In genomic region chr2:92184077-92184921, GRCm38 (mm10) we compare ENCODE assay signal across 7 mouse cellular contexts.
DNase-seq lines count a peak whose midpoint lies in the region; ATAC-seq lines count a peak whose summit lies in the region.

No protein-coding gene starts in this region.

- H3K4me3 ChIP-seq in limb, embryonic 12.5 days (replicated peaks), result peak overlapping the region; percentile 73
- H3K4me3 ChIP-seq in midbrain, embryonic 15.5 days, result peak overlapping the region; percentile 73

- peak overlapping the region; percentile 90 for H3K9ac ChIP-seq in limb, embryonic 12.5 days (replicated peaks)
- peak overlapping the region; percentile 77 for H3K9ac ChIP-seq in midbrain, embryonic 15.5 days

- H3K27me3 ChIP-seq in limb, embryonic 12.5 days, result no peaks in the 10 kb centered on the region
- no peaks in the 10 kb centered on the region for H3K27me3 ChIP-seq in midbrain, embryonic 15.5 days (replicated peaks)

- peak; percentile 26 for ATAC-seq in limb, embryonic 12.5 days (ENCODE audit: insufficient number of reproducible peaks, insufficient read depth, low FRiP score, low TSS enrichment, low read depth)
- ATAC-seq in midbrain, embryonic 15.5 days (replicated peaks), result peak; percentile 48

- H3K36me3 ChIP-seq in limb, embryonic 12.5 days, result no peaks in the 10 kb centered on the region
- no peaks in the 10 kb centered on the region for H3K36me3 ChIP-seq in midbrain, embryonic 15.5 days (replicated peaks)

- peak overlapping the region; percentile 81 for H3K4me2 ChIP-seq in limb, embryonic 12.5 days
- H3K4me2 ChIP-seq in midbrain, embryonic 15.5 days, result peak overlapping the region; percentile 89

- WGBS in limb, embryonic 12.5 days, result 2% methylated on average over 17 of the region's 19 CpGs
- 1% methylated on average over 14 of the region's 19 CpGs for WGBS in midbrain, embryonic 15.5 days

- peak; percentile 47 for DNase-seq in adrenal gland, adult 8-10 months
- peak; percentile 82 for DNase-seq in embryo, embryonic 9.5 days (ENCODE audit: extremely low spot score)
- peak; percentile 23 to 57 for DNase-seq in gastrocnemius, postnatal 4 days (ENCODE audit: low spot score in 2 of 2)
- peak; percentile 69 for DNase-seq in kidney, adult 18-20 months
- DNase-seq in spleen, postnatal 36 days (ENCODE audit: low spot score in 2 of 2), result peak; percentile 36 to 40

- no peaks in the 10 kb centered on the region for H3K9me3 ChIP-seq in limb, embryonic 12.5 days
- H3K9me3 ChIP-seq in midbrain, embryonic 15.5 days, result no peaks in the 10 kb centered on the region

- peak overlapping the region; percentile 100 for H3K27ac ChIP-seq in limb, embryonic 12.5 days
- H3K27ac ChIP-seq in midbrain, embryonic 15.5 days, result peak overlapping the region; percentile 99

- peaks cover 29% of the 10 kb centered on the region for H3K4me1 ChIP-seq in limb, embryonic 12.5 days (replicated peaks)
- peaks cover 31% of the 10 kb centered on the region for H3K4me1 ChIP-seq in midbrain, embryonic 15.5 days

Comparison
In these comparisons a context has a peak if more than half of its experiments do, and no peak if none do; other contexts are left out.
1. Peak in every context shown above with its lines: DNase-seq, ATAC-seq, H3K4me3 ChIP-seq and H3K27ac ChIP-seq.